ENCODE assay signal across 8 mouse cellular contexts in genomic region chr3:35932735-35933404, GRCm38 (mm10). TPM values are rescaled to one million over a fixed set of nuclear protein-coding genes. Genes with fewer than 3 reads are reported as not detected.
A peak's percentile ranks its signal among the peaks of the same experiment; 100 is the strongest.
DNase-seq lines count a peak whose midpoint lies in the region; ATAC-seq and TF ChIP-seq lines count a peak whose summit lies in the region.

No protein-coding gene starts in this region.

- H3K36me3 ChIP-seq in CH12.LX (replicated peaks in 1 of 2; ENCODE audit: control insufficient read depth in 1 of 2, insufficient read depth in 1 of 2, low read length in 1 of 2): peaks cover 7 to 30% of the 10 kb centered on the region in 2 experiments
- 0 out of 2 replicates have a peak, but pooled peaks cover 5% of the 10 kb centered on the region for H3K36me3 ChIP-seq in forebrain, embryonic 14.5 days (ENCODE audit: control insufficient read depth, insufficient read depth, low read length)
- no peaks in the 10 kb centered on the region for H3K36me3 ChIP-seq in neural tube, embryonic 14.5 days (ENCODE audit: control insufficient read depth, insufficient read depth, low read length)
- no peaks in the 10 kb centered on the region for H3K36me3 ChIP-seq in testis, adult 2 months (ENCODE audit: control insufficient read depth, insufficient read depth, low read length)

- intact Hi-C loops in heart, postnatal 14 days (cut with DNase I): loop anchor here (5.0 kb wide), 2 partner anchors 64 to 181 kb away; partner anchors contain the start of gene Atp11b

- no peak for TF ChIP-seq CTCF in CH12.LX (conservative IDR thresholded peaks at IDR 0.05 in 1 of 2, IDR thresholded peaks at IDR 0.05 in 1 of 2; ENCODE audit: low read depth in 2 of 2, low read length in 2 of 2)
- no peak for TF ChIP-seq CTCF in lung, adult 2 months (IDR thresholded peaks at IDR 0.05; ENCODE audit: insufficient read depth, low read length)
- TF ChIP-seq CTCF in testis, adult 2 months (IDR thresholded peaks at IDR 0.05; ENCODE audit: control insufficient read depth, insufficient read depth, insufficient replicate concordance, low read depth, low read length): no peak

- peak; percentile 61 for TF ChIP-seq POLR2A in CH12.LX (IDR thresholded peaks at IDR 0.05; ENCODE audit: low read depth, low read length)
- peak; percentile 46; the same call in 1 of the 2 replicates for TF ChIP-seq POLR2A in lung, adult 2 months (IDR thresholded peaks at IDR 0.05; ENCODE audit: borderline replicate concordance, extremely low read depth, low read depth, low read length)
- no peak for TF ChIP-seq POLR2A in testis, adult 2 months (IDR thresholded peaks at IDR 0.05; ENCODE audit: control insufficient read depth, low read depth, low read length)

- H3K4me2 ChIP-seq in CH12.LX (ENCODE audit: insufficient read depth, low read depth, poor library complexity, severe bottlenecking): peak overlapping the region; percentile 92; the same call in 1 of the 2 replicates
- H3K4me2 ChIP-seq in forebrain, embryonic 14.5 days (ENCODE audit: low read length): peak overlapping the region; percentile 91
- peak overlapping the region; percentile 85 for H3K4me2 ChIP-seq in neural tube, embryonic 14.5 days (ENCODE audit: low read depth, low read length)

- H3K27me3 ChIP-seq in CH12.LX (replicated peaks): no peaks in the 10 kb centered on the region
- no peaks in the 10 kb centered on the region for H3K27me3 ChIP-seq in forebrain, embryonic 14.5 days (replicated peaks; ENCODE audit: control insufficient read depth, insufficient read depth, low read length)
- no peaks in the 10 kb centered on the region for H3K27me3 ChIP-seq in neural tube, embryonic 14.5 days (ENCODE audit: control insufficient read depth, insufficient read depth, low read length)
- H3K27me3 ChIP-seq in testis, adult 2 months (ENCODE audit: control insufficient read depth, insufficient read depth, low read length): no peaks in the 10 kb centered on the region

- H3K4me1 ChIP-seq in CH12.LX (ENCODE audit: control insufficient read depth in 1 of 2, insufficient read depth in 2 of 2): peaks cover 10 to 29% of the 10 kb centered on the region in 2 experiments
- peaks cover 13% of the 10 kb centered on the region for H3K4me1 ChIP-seq in forebrain, embryonic 14.5 days (ENCODE audit: control insufficient read depth, insufficient read depth, low read length)
- H3K4me1 ChIP-seq in lung, adult 2 months (ENCODE audit: control insufficient read depth, insufficient read depth, low read length): peaks cover 11% of the 10 kb centered on the region
- H3K4me1 ChIP-seq in neural tube, embryonic 14.5 days (ENCODE audit: control insufficient read depth, insufficient read depth, low read length): peaks cover 13% of the 10 kb centered on the region
- peaks cover 2% of the 10 kb centered on the region for H3K4me1 ChIP-seq in testis, adult 2 months (ENCODE audit: control insufficient read depth, insufficient read depth, low read length)

- H3K9ac ChIP-seq in CH12.LX (ENCODE audit: insufficient read depth, low read depth): peak overlapping the region; percentile 85
- peak overlapping the region; percentile 95 for H3K9ac ChIP-seq in forebrain, embryonic 14.5 days (ENCODE audit: low read length)
- peak overlapping the region; percentile 98 for H3K9ac ChIP-seq in neural tube, embryonic 14.5 days (replicated peaks; ENCODE audit: low read depth, low read length)

- peak overlapping the region; percentile 80 to 86 (median 85) for H3K4me3 ChIP-seq in CH12.LX (replicated peaks in 1 of 3; ENCODE audit: low read depth in 2 of 3, low read length in 2 of 3, poor library complexity in 1 of 3)
- H3K4me3 ChIP-seq in forebrain, embryonic 14.5 days (ENCODE audit: low read depth, low read length): peak overlapping the region; percentile 87
- H3K4me3 ChIP-seq in lung, adult 2 months (replicated peaks; ENCODE audit: extremely low read depth, low read depth, low read length): peak overlapping the region; percentile 99
- H3K4me3 ChIP-seq in neural tube, embryonic 14.5 days (ENCODE audit: low read depth, low read length): peak overlapping the region; percentile 93
- peak overlapping the region; percentile 93 for H3K4me3 ChIP-seq in testis, adult 2 months (ENCODE audit: control insufficient read depth, low read depth, low read length)

- H3K9me3 ChIP-seq in CH12.LX (replicated peaks; ENCODE audit: low read length): no peaks in the 10 kb centered on the region
- H3K9me3 ChIP-seq in forebrain, embryonic 14.5 days (replicated peaks; ENCODE audit: control insufficient read depth, low read length): no peaks in the 10 kb centered on the region
- H3K9me3 ChIP-seq in neural tube, embryonic 14.5 days (ENCODE audit: control insufficient read depth, low read length): no peaks in the 10 kb centered on the region

- TF ChIP-seq RAD21 in CH12.LX (IDR thresholded peaks at IDR 0.05; ENCODE audit: low read depth, low read length): no peak

- no peak for TF ChIP-seq EP300 in CH12.LX (IDR thresholded peaks at IDR 0.05; ENCODE audit: low read length)

- 0% methylated on average over 45 of the region's 73 CpGs for WGBS in forebrain, embryonic 14.5 days
- WGBS in lung, adult 2 months: 1% methylated on average over 59 of the region's 73 CpGs
- WGBS in neural tube, embryonic 14.5 days: under 1% methylated on average over 55 of the region's 73 CpGs

- peak overlapping the region; percentile 55 for H3K27ac ChIP-seq in CH12.LX (ENCODE audit: insufficient read depth, low read depth)
- H3K27ac ChIP-seq in forebrain, embryonic 14.5 days (ENCODE audit: low read depth, low read length): peak overlapping the region; percentile 91
- peak overlapping the region; percentile 90 for H3K27ac ChIP-seq in neural tube, embryonic 14.5 days (ENCODE audit: low read depth, low read length)
- H3K27ac ChIP-seq in testis, adult 2 months (ENCODE audit: control insufficient read depth, insufficient read depth, low read depth, low read length): peak overlapping the region; percentile 87

- in situ Hi-C loops in CH12.LX (cut with MboI; ENCODE audit: low pct_ligation_motif_present, low pct_unique_long_range_greater_than_20kb, low sequenced_read_pairs): no loop called here

- DNase-seq in CH12.LX (ENCODE audit: extremely low read depth): no peak
- DNase-seq in forebrain, embryonic 14.5 days (ENCODE audit: low spot score): peak; percentile 85
- DNase-seq in heart, postnatal 14 days: peak; percentile 91 to 92
- DNase-seq in layer of hippocampus, adult 18-20 months (ENCODE audit: low spot score in 2 of 2): peak; percentile 70 to 80
- peak; percentile 82 for DNase-seq in lung, adult 2 months

- dilution Hi-C loops in CH12.LX (cut with MboI; ENCODE audit: extremely low pct_ligation_motif_present, extremely low pct_unique_long_range_greater_than_20kb, low sequenced_read_pairs): no loop called here

- ATAC-seq in cerebellum, adult (ENCODE audit: insufficient number of reproducible peaks, low FRiP score, low TSS enrichment): peak; percentile 88
- peak; percentile 95 for ATAC-seq in forebrain, embryonic 14.5 days
- peak; percentile 96 for ATAC-seq in neural tube, embryonic 14.5 days (ENCODE audit: low read depth)

- H3K79me2 ChIP-seq in CH12.LX (replicated peaks; ENCODE audit: control insufficient read depth, extremely low read depth, insufficient read depth, poor library complexity, severe bottlenecking): peaks cover 54% of the 10 kb centered on the region

TF ChIP-seq in CH12.LX, 34 proteins besides CTCF, POLR2A, EP300 and RAD21 (continues in another document):
- TF ChIP-seq RCOR1 (conservative IDR thresholded peaks at IDR 0.05; ENCODE audit: low read depth, low read length) (no peak), MAFK (IDR thresholded peaks at IDR 0.05; ENCODE audit: insufficient replicate concordance, low read length) (no peak), UBTF (IDR thresholded peaks at IDR 0.05; ENCODE audit: low read depth, low read length) (0 out of 2 replicates have a peak, but pooled peaks have one; percentile 5), ZMIZ1 (IDR thresholded peaks at IDR 0.05; ENCODE audit: low read depth, low read length) (0 out of 2 replicates have a peak, but pooled peaks have one; percentile 12), ELF1 (IDR thresholded peaks at IDR 0.05; ENCODE audit: low read depth, low read length) (0 out of 2 replicates have a peak, but pooled peaks have one; percentile 37), MAX (IDR thresholded peaks at IDR 0.05; ENCODE audit: low read length) (no peak), ZNF384 (IDR thresholded peaks at IDR 0.05; ENCODE audit: low read depth, low read length) (no peak), MYC (IDR thresholded peaks at IDR 0.05; ENCODE audit: low read depth, low read length) (no peak), IRF4 (IDR thresholded peaks at IDR 0.05; ENCODE audit: low read depth, low read length) (no peak), SIN3A (IDR thresholded peaks at IDR 0.05; ENCODE audit: low read length) (no peak), NRF1 (IDR thresholded peaks at IDR 0.05; ENCODE audit: low read depth, low read length) (peak; percentile 90), KAT2A (IDR thresholded peaks at IDR 0.05; ENCODE audit: insufficient replicate concordance, low read length) (0 out of 2 replicates have a peak, but pooled peaks have one; percentile 39), SMC3 (IDR thresholded peaks at IDR 0.05; ENCODE audit: low read depth, low read length) (no peak), MAZ (IDR thresholded peaks at IDR 0.05; ENCODE audit: low read depth, low read length) (no peak), MXI1 (IDR thresholded peaks at IDR 0.05; ENCODE audit: low read depth, low read length) (no peak), HCFC1 (IDR thresholded peaks at IDR 0.05; ENCODE audit: low read depth, low read length) (no peak; the same call in 1 of the 2 replicates), NELFE (IDR thresholded peaks at IDR 0.05; ENCODE audit: low read depth, low read length) (peak; percentile 46; the same call in 1 of the 2 replicates), CHD1 (IDR thresholded peaks at IDR 0.05; ENCODE audit: low read depth, low read length) (no peak), BHLHE40 (IDR thresholded peaks at IDR 0.05; ENCODE audit: low read depth, low read length) (no peak), POLR2AphosphoS2 (IDR thresholded peaks at IDR 0.05; ENCODE audit: low read depth, low read length) (no peak), MEF2A (IDR thresholded peaks at IDR 0.05; ENCODE audit: borderline replicate concordance, low read depth, low read length) (no peak), USF1 (IDR thresholded peaks at IDR 0.05; ENCODE audit: low read depth, low read length) (no peak)

RNA-seq across cellular contexts. Expression of gene Dcun1d1, which starts 4.4 kb away (rescaled TPM):
- total RNA-seq in CH12.LX (2012; rRNA removed) (32.6 and 38.9 TPM in 2 replicates), CH12.LX (2014; rRNA removed) (72.4 and 86.0 TPM in 2 replicates)
- 42.3 and 55.2 TPM in 2 replicates for polyA plus RNA-seq in CH12.LX (2012; ENCODE audit: insufficient read length, low read depth)
- polyA plus RNA-seq in forebrain, embryonic 14.5 days (2014; fragmentation: Nextera tagmentation; extraction: Ambion mirVana): 103 and 121 TPM in 2 replicates
- 10 to 100 TPM; 61.8 to 64.0 TPM for total RNA-seq in heart, postnatal 14 days (2021)
- 10 to 100 TPM; 65.7 to 70.2 TPM for total RNA-seq in layer of hippocampus, adult 18-20 months (2021)
- 2.3 and 12.3 TPM in 2 replicates for polyA plus RNA-seq in lung, adult 2 months (2012; rRNA removed)
- polyA plus RNA-seq in neural tube, embryonic 14.5 days (2014; fragmentation: Nextera tagmentation; extraction: Ambion mirVana): 90.8 and 106 TPM in 2 replicates
- polyA plus RNA-seq in testis, adult 2 months (2012; rRNA removed): 253 and 333 TPM in 2 replicates
